In the genomic region with DNA sequence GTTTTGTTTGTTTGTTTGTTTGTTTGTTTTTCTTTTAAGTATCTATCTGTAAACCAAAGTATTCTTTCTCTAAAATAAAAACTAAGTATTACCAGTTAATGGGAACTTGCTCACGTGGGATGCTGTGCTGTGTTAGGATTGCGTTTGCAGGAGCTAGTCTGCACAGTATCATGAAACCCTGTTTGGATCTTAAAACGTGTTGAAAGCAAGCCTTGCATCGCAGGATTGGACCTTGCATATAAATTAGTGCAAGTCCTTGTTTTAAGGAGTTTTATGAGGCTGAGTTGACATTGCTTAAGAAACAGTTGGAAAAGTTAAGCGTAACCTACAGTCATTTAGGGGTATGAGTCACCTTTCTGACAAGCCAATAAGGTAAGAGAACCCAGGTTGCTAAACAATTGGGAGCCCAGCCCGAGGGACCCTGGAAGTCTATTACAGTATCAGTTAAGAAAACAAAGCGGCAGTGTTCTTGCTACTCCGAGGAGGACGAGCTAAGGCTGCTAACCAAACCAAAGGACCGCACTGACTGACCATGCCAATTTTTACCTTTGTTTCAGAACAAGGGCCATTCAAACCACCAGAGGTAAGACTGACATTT, we compare ENCODE assay signal across 15 mouse cellular contexts.
DNase-seq lines count a peak whose midpoint lies in the region; ATAC-seq and TF ChIP-seq lines count a peak whose summit lies in the region.
"Had no signal": no experiment of that assay in that cellular context is flagged by ENCODE, and none has a peak within 500 bp of the region (broad histone marks: within the 10 kb centered on the region; RNA-seq: fewer than 3 reads in every experiment).

No protein-coding gene starts in this region.

- DNase-seq in lung, postnatal 0 days (ENCODE audit: low spot score): peak; percentile 23
- DNase-seq in lung, postnatal 10 days: no peak
- peak; percentile 97 for DNase-seq in gonadal fat pad, adult 2 months (ENCODE audit: low read depth)
- DNase-seq in frontal cortex, adult 2 months (ENCODE audit: extremely low spot score in 1 of 2, low spot score in 1 of 2): no peak
- no peak for DNase-seq in layer of hippocampus, adult 9-11 months
- no peak for DNase-seq in spleen, postnatal 4 days (ENCODE audit: low spot score in 2 of 2)
- DNase-seq: cerebellum, adult 2 months; gastrocnemius, postnatal 25 days had no signal

- H3K9me3 ChIP-seq in lung, postnatal 0 days (ENCODE audit: low read length): no peaks in the 10 kb centered on the region
- no peaks in the 10 kb centered on the region for H3K9me3 ChIP-seq in kidney, embryonic 16.5 days (ENCODE audit: low read length)
- H3K9me3 ChIP-seq in stomach, embryonic 14.5 days (ENCODE audit: control insufficient read depth, low read depth, low read length): no peaks in the 10 kb centered on the region
- H3K9me3 ChIP-seq: forebrain, embryonic 15.5 days; liver, embryonic 12.5 days; midbrain, embryonic 10.5 days had no signal

- WGBS in lung, postnatal 0 days: 52% methylated on average over 10 of the region's 10 CpGs
- 51% methylated on average over 10 of the region's 10 CpGs for WGBS in kidney, embryonic 16.5 days
- 62% methylated on average over 10 of the region's 10 CpGs for WGBS in stomach, embryonic 14.5 days

- H3K27me3 ChIP-seq in lung, postnatal 0 days (replicated peaks; ENCODE audit: insufficient read depth, low read length): no peaks in the 10 kb centered on the region
- no peaks in the 10 kb centered on the region for H3K27me3 ChIP-seq in kidney, embryonic 16.5 days (ENCODE audit: insufficient read depth, low read length)
- H3K27me3 ChIP-seq in stomach, embryonic 14.5 days (ENCODE audit: control insufficient read depth, insufficient read depth, low read length): no peaks in the 10 kb centered on the region
- H3K27me3 ChIP-seq: forebrain, embryonic 15.5 days; liver, embryonic 12.5 days had no signal

- peak; percentile 48 for ATAC-seq in lung, postnatal 0 days
- ATAC-seq in kidney, embryonic 16.5 days (ENCODE audit: low FRiP score, low TSS enrichment): peak; percentile 84
- ATAC-seq in stomach, embryonic 14.5 days (ENCODE audit: insufficient number of reproducible peaks, insufficient read depth, low FRiP score, low read depth): no peak
- ATAC-seq: CD4-positive, CD25-positive, alpha-beta regulatory T cell, adult 4 months; forebrain, embryonic 15.5 days; hindbrain, embryonic 16.5 days; liver, embryonic 12.5 days had no signal

- no peak for TF ChIP-seq CTCF in lung, postnatal 0 days (IDR thresholded peaks at IDR 0.05)

- H3K4me2 ChIP-seq in lung, postnatal 0 days (replicated peaks; ENCODE audit: low read depth, low read length): peak overlapping the region; percentile 36
- H3K4me2 ChIP-seq in kidney, embryonic 16.5 days (replicated peaks; ENCODE audit: low read depth, low read length): peak overlapping the region; percentile 40
- peak overlapping the region; percentile 27 for H3K4me2 ChIP-seq in stomach, embryonic 14.5 days (replicated peaks; ENCODE audit: low read depth, low read length)
- H3K4me2 ChIP-seq: forebrain, embryonic 15.5 days; liver, embryonic 12.5 days had no signal

- no peak overlapping the region for H3K4me3 ChIP-seq in lung, postnatal 0 days (ENCODE audit: low read depth, low read length)
- H3K4me3 ChIP-seq in kidney, embryonic 16.5 days (ENCODE audit: low read length): peak overlapping the region; percentile 41
- peak overlapping the region; percentile 12; the same call in 1 of the 2 replicates for H3K4me3 ChIP-seq in stomach, embryonic 14.5 days (ENCODE audit: low read depth, low read length)
- H3K4me3 ChIP-seq: forebrain, embryonic 15.5 days; liver, embryonic 12.5 days; midbrain, embryonic 10.5 days had no signal

- H3K9ac ChIP-seq in lung, postnatal 0 days (replicated peaks; ENCODE audit: low read depth): no peak overlapping the region
- peak overlapping the region; percentile 68 for H3K9ac ChIP-seq in kidney, embryonic 16.5 days (replicated peaks; ENCODE audit: low read length)
- no peak overlapping the region for H3K9ac ChIP-seq in stomach, embryonic 14.5 days (replicated peaks; ENCODE audit: low read depth, low read length)
- H3K9ac ChIP-seq: forebrain, embryonic 15.5 days; liver, embryonic 12.5 days had no signal

- H3K36me3 ChIP-seq in lung, postnatal 0 days (ENCODE audit: insufficient read depth, low read length): no peaks in the 10 kb centered on the region
- H3K36me3 ChIP-seq in kidney, embryonic 16.5 days (ENCODE audit: insufficient read depth, low read length): no peaks in the 10 kb centered on the region
- H3K36me3 ChIP-seq in stomach, embryonic 14.5 days (ENCODE audit: control insufficient read depth, insufficient read depth, low read length): no peaks in the 10 kb centered on the region
- H3K36me3 ChIP-seq: forebrain, embryonic 15.5 days; liver, embryonic 12.5 days; midbrain, embryonic 10.5 days had no signal

- TF ChIP-seq EP300 in lung, postnatal 0 days (IDR thresholded peaks at IDR 0.05): no peak

- no peak overlapping the region for H3K27ac ChIP-seq in lung, postnatal 0 days (ENCODE audit: low read length)
- H3K27ac ChIP-seq in kidney, embryonic 16.5 days (ENCODE audit: low read length): peak overlapping the region; percentile 81
- 0 out of 2 replicates have a peak overlapping the region, but pooled peaks have one; percentile 39 for H3K27ac ChIP-seq in stomach, embryonic 14.5 days (ENCODE audit: low read length)
- H3K27ac ChIP-seq: forebrain, embryonic 15.5 days; liver, embryonic 12.5 days; midbrain, embryonic 10.5 days had no signal

- 0 out of 2 replicates have a peak, but pooled peaks cover 2% of the 10 kb centered on the region for H3K4me1 ChIP-seq in lung, postnatal 0 days (ENCODE audit: insufficient read depth, low read depth, low read length)
- H3K4me1 ChIP-seq in kidney, embryonic 16.5 days (ENCODE audit: insufficient read depth, low read length): peaks cover 12% of the 10 kb centered on the region
- no peaks in the 10 kb centered on the region for H3K4me1 ChIP-seq in stomach, embryonic 14.5 days (ENCODE audit: control insufficient read depth, insufficient read depth, low read length)

Comparison
In these comparisons a context has a peak if more than half of its experiments do, and no peak if none do; other contexts are left out.
1. DNase-seq: peak in lung, postnatal 0 days (single experiment) and gonadal fat pad, adult 2 months (single experiment); none in lung, postnatal 10 days (single experiment), frontal cortex, adult 2 months (0 of 2), layer of hippocampus, adult 9-11 months (single experiment) and spleen, postnatal 4 days (0 of 2).
2. Peak in every context shown above with its lines, with median percentiles within 50 percentile points of each other: H3K4me2 ChIP-seq.